Mouse (Mus musculus) T-helper 2 cell (primary cell): Measurements from ENCODE around the gene Pfdn5.

Experiments
- in situ Hi-C: fragments of 300-600 bp; cut with MboI, MseI; formaldehyde crosslinking; loops from one replicate; pipeline ENCODE4 v1.15.1; 2025; ENCODE audit warnings: high pct_unique_total_duplicates

Pfdn5 gene

GRCm38 (mm10) chr15:102370727-102371126, 44.8 kb downstream of the Pfdn5 start:
- in situ Hi-C loops, result no loop called here

- in situ Hi-C loops, result loop anchor here (5.0 kb wide), 1 partner anchor 34 kb away; no protein-coding TSS in a partner anchor
Observed at GRCm38 (mm10) chr15:102376453-102377162, 50.7 kb downstream of the Pfdn5 start.

DNA sequence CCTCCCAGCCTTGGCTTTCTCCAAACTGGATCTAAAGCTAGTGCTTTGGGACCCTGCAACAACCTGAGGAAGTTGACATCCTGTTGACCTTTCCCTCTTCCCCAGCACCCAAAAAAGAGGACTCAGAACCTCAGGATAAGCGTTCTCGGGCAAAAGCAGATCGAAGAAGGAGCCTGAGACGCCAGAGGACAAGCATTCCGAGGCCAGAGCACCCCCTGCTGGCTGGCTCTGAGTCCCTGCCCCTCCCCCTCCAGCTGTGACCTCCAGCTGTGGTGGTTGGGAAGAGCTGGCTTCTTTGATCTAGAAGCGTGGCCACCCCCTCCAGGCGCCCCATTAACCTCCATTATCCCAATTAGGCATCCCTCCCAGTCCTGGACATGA, 51.2 kb downstream of the Pfdn5 start:
- in situ Hi-C loops, result loop anchor here (5.0 kb wide), 1 partner anchor 35 kb away; no protein-coding TSS in a partner anchor

DNA sequence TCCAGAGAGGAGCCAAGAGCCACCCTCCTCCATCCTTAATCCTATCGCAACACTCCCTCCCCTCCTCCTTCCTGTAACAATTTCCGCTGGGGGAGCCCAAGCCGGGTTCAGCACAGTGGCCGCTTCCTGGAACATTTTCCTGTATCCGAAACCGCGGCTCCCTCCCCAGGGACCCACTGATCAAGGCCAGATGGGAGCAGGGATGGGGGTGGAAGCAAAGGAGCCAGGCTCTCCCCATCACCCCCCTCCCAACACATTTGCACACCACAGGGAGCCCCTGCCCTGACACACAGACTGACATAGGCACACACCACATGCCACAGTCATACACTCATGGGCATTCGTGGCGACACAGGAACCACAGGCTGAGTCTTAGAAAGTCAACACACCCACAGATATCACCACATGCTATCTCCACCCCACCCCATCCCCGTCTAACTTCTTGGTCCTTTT, 51.9 kb downstream of the Pfdn5 start:
- in situ Hi-C loops, result loop anchor here (5.0 kb wide), 1 partner anchor 36 kb away; no protein-coding TSS in a partner anchor
